Mouse (Mus musculus) left cerebral cortex, postnatal 25 days (tissue): ENCODE data around the gene Chst15. TPM values are rescaled to one million over a fixed set of nuclear protein-coding genes. Genes with fewer than 3 reads are reported as not detected.

Experiments
- DNase-seq, 2 experiments: peaks; one replicate each; pipeline ENCODE4 v3.0.0; 2022; ENCODE audit warnings: low spot score in 2 of 2, mixed read lengths in 1 of 2
- intact Hi-C: fragments of 180-260 bp; cut with DNase I; formaldehyde crosslinking; loops from one replicate; pipeline ENCODE4 v1.15.1; 2025
- total RNA-seq, 2 experiments: library from RNA; stranded (reverse); gene quantifications; 2 replicates each; pipeline ENCODE4 v1.2.3; 2021

Chst15 gene
- total RNA-seq, 2 experiments from 2014 or later: 35.1 to 39.4 TPM

DNA sequence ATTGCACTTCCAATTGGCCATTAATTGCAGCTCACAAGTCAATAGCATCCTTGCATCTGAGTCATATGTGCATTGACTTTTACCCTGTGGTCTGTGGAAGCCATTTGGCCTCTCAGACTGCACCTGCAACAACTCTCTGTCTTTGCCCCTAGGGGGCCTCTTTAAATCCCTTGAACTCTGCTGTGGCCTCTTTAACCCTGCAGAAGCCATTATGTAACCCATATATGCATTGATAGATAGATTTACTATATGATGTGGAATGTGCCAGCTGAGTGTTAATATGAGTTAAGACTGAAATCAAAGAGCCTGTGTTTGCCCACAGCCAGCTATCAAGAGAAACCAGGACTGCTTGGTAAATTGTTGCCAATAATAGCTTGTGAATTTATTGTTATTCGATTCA lies 118.2 kb downstream of the Chst15 start:
- DNase-seq: no peak
- intact Hi-C loops: no loop called here

DNA sequence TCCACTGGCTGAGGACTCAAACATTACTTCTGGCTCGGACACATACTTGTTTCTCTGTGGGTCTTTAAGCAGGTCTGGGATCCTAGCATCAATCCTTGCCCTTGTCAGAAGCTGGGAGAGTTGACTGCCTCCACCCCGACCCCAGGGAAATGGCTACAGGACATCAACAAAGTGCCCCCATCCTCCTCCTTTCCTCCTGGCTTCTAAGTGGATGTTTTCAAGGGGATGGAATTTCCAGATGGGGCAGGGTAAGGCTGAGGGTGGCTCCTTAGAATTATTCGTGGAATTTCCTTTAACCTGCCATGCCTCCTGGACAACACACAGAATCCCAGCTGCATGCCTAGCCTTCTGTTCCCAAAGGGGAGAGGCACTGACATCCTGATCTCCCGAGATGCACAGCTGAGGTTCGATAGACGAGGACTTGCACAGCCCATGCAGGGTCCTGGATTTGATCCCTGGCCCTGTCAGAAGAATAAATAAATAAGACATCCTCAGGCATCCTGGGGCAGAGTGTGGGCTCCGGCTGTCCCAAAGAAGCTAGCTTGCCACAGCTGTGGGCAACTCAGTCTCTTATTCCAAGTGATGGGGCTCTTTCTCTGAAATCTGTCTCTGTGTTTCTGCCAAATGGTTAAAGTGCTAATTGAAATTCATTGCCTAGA lies 119.1 kb downstream of the Chst15 start:
- intact Hi-C loops: no loop called here
- no peak for DNase-seq

DNA sequence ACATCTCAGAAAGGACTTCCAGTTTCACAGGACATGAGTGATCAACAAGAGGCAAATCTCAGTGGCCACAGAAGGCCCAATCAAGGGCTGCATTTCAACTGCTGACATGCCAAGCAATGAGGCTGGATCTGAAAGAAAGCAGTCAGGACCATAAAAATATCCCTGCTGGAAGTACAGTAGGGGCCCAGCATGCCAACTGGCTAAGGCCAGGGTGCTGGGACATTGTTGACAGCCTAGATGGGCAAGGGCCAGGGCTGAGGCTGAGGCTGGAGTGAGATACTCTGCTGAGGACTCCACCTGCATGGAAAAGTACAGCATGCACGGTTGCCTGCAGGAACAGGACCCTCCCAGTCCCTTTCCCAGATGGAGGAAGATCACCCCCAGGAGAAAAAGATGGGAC lies 120.4 kb downstream of the Chst15 start:
- DNase-seq: no peak
- intact Hi-C loops: no loop called here

DNA sequence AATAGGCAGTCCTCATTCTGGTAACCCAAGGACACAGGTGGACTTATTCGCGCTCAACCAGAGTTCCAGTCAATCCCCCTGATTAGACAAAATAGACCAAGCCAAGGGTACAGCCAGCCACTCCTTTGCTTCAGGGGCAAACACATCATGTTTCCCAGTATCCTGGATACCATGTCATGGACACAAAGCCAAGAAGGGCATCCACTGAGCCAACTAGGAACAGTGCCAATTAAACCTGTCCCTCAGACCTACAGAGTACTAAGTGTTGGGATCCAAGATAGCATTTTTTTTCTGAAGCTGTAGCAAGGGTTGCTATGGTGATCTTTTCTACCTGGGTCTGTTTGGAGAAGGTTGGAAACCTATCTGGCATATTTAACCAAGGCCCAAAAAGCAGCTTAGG lies 123.4 kb downstream of the Chst15 start:
- DNase-seq: no peak
- intact Hi-C loops: no loop called here

DNA sequence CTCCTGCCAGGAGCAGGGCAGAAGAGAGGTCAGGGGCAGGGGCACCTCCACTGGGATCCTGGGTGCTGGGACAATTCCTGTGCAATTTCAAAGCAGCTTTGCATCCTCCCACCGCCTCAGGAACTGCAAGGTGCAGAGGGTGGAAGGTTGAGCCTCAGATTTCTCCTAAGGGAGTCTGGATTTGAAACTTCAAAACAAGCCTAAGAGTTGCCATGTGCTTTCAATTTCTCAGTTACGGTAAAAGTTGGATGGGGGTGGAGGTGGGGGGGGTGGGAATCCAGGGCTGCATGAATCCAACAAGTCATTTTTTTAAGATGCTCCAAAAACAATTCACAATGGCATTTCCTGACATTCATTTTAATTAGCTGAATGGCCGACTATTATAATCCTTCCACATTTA lies 129.6 kb downstream of the Chst15 start:
- intact Hi-C loops: no loop called here
- no peak for DNase-seq

Other genes with a start within 250 kb of the Chst15 start
- 1 to 10 TPM; 3.9 to 4.2 TPM for gene Cpxm2, start 162.5 kb downstream of the Chst15 start, total RNA-seq